Mouse (Mus musculus) adrenal gland, postnatal 36 days (tissue): ENCODE results near the gene Draxin. TPM values are rescaled to one million over a fixed set of nuclear protein-coding genes. Genes with fewer than 3 reads are reported as not detected.
A peak's percentile ranks its signal among the peaks of the same experiment; 100 is the strongest.
"Not testable (repeated sequence)": the region's sequence is repeated elsewhere in the genome, so short reads cannot be mapped to it uniquely, and the experiment has no call there.

Experiments
- DNase-seq, 2 experiments: peaks; one replicate each; pipeline ENCODE4 v3.0.0; 2021; ENCODE audit warnings: mixed read lengths in 1 of 2
- long read RNA-seq, 2 experiments: library from polyadenylated mRNA; stranded (forward); transcript quantifications; one replicate each; pipeline ENCODE4 v2.0.0; 2021; ENCODE audit warnings: borderline sequencing depth in 2 of 2
- total RNA-seq, 2 experiments: library from RNA; stranded (reverse); gene quantifications; 2 replicates each; pipeline ENCODE4 v1.2.3; 2021

Gene Draxin
- under 1 TPM; 0.10 to 0.20 TPM for total RNA-seq
- long read RNA-seq, experiment 1 = 0 reads
- long read RNA-seq, experiment 2 = 0 reads

- DNase-seq = peak; percentile 59 to 74
Measured at GRCm38 (mm10) chr4:148130561-148131413, at the start of gene Draxin. Gene Draxin, minus strand, starts transcription at chr4:148130698.

- DNase-seq = no peak
Measured at GRCm38 (mm10) chr4:148177716-148178115, 47.2 kb upstream of the Draxin start.

- DNase-seq = not testable (repeated sequence)
Measured at GRCm38 (mm10) chr4:148176603-148177002, 46.1 kb upstream of the Draxin start.

- no peak for DNase-seq
Measured at GRCm38 (mm10) chr4:148174495-148174862, 44.0 kb upstream of the Draxin start.

GRCm38 (mm10) chr4:148173811-148174494, 43.5 kb upstream of the Draxin start:
- DNase-seq = peak in 1 of 2 experiments; percentile 14

- no peak for DNase-seq
Measured at GRCm38 (mm10) chr4:148171261-148171660, 40.8 kb upstream of the Draxin start.

GRCm38 (mm10) chr4:148170842-148171241, 40.3 kb upstream of the Draxin start:
- DNase-seq = peak; percentile 47 to 65

GRCm38 (mm10) chr4:148169586-148169985, 39.1 kb upstream of the Draxin start:
- no peak for DNase-seq

GRCm38 (mm10) chr4:148168287-148168686, 37.8 kb upstream of the Draxin start:
- peak; percentile 63 to 77 for DNase-seq

GRCm38 (mm10) chr4:148166986-148167385, 36.5 kb upstream of the Draxin start:
- DNase-seq = peak; percentile 76 to 83

GRCm38 (mm10) chr4:148166431-148166830, 35.9 kb upstream of the Draxin start:
- no peak for DNase-seq

GRCm38 (mm10) chr4:148165551-148165950, 35.1 kb upstream of the Draxin start:
- DNase-seq = no peak

- no peak for DNase-seq
Measured at GRCm38 (mm10) chr4:148164461-148164860, 34.0 kb upstream of the Draxin start.

- DNase-seq = peak; percentile 87 to 91
Measured at GRCm38 (mm10) chr4:148164002-148164439, 33.5 kb upstream of the Draxin start.

GRCm38 (mm10) chr4:148160436-148161390, 30.2 kb upstream of the Draxin start, which contains the start of the genes Fbxo44 and Fbxo2:
Gene Fbxo44, minus strand, starts transcription at chr4:148160482.
Gene Fbxo2, plus strand, starts transcription at chr4:148160621.
- peak; percentile 48 to 68 for DNase-seq

- DNase-seq = peak; percentile 96 to 97
Measured at GRCm38 (mm10) chr4:148159544-148160435, 29.3 kb upstream of the Draxin start.

- DNase-seq = no peak
Measured at GRCm38 (mm10) chr4:148158436-148159348, 28.2 kb upstream of the Draxin start.

- peak in 1 of 2 experiments; percentile 34 for DNase-seq
Measured at GRCm38 (mm10) chr4:148154982-148155381, 24.5 kb upstream of the Draxin start.

- DNase-seq = no peak
Measured at GRCm38 (mm10) chr4:148154006-148154405, 23.5 kb upstream of the Draxin start.

GRCm38 (mm10) chr4:148152547-148152946, 22.0 kb upstream of the Draxin start:
- no peak for DNase-seq
